8 mouse cellular contexts compared by ENCODE assay signal in the genomic region with DNA sequence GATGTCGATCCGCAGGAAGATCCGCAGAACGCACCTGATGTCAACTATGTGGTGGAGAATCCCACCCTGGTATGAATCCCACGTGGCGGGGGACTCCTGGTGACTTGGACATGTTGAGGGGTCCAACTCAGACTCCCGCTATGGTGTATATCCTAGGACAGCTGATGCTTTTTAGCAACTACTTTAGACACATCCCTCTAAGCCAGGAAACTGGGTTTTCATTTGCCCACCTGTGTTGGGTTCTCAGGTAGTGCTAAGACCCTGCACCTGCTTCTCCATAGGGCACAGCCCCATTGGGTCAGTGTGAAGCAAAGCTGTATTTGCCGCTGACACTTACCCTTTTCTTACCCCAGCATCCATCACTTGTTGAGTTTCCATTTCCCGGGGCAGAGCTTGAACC. TPM values are rescaled to one million over a fixed set of nuclear protein-coding genes. Genes with fewer than 3 reads are reported as not detected.
DNase-seq lines count a peak whose midpoint lies in the region; ATAC-seq and TF ChIP-seq lines count a peak whose summit lies in the region.

No protein-coding gene starts in this region.

- no peak for ATAC-seq in lung, embryonic 15.5 days (ENCODE audit: borderline replicate concordance, extremely low read depth, low FRiP score, low TSS enrichment)
- ATAC-seq in intestine, embryonic 16.5 days: no peak
- no peak for ATAC-seq in neural tube, embryonic 13.5 days (ENCODE audit: low read depth)

- H3K27me3 ChIP-seq in lung, embryonic 15.5 days: no peaks in the 10 kb centered on the region
- no peaks in the 10 kb centered on the region for H3K27me3 ChIP-seq in intestine, embryonic 16.5 days (replicated peaks; ENCODE audit: control insufficient read depth, insufficient read depth, low read length)
- no peaks in the 10 kb centered on the region for H3K27me3 ChIP-seq in neural tube, embryonic 13.5 days

- peaks cover 47% of the 10 kb centered on the region for H3K36me3 ChIP-seq in lung, embryonic 15.5 days
- H3K36me3 ChIP-seq in intestine, embryonic 16.5 days (ENCODE audit: control insufficient read depth, insufficient read depth, low read length): peaks cover 8% of the 10 kb centered on the region; the same call in 1 of the 2 replicates
- peaks cover 66% of the 10 kb centered on the region for H3K36me3 ChIP-seq in neural tube, embryonic 13.5 days

- no peak overlapping the region for H3K27ac ChIP-seq in lung, embryonic 15.5 days
- no peak overlapping the region for H3K27ac ChIP-seq in embryonic fibroblast, embryonic 13.5 days (ENCODE audit: insufficient read depth, low read length)
- H3K27ac ChIP-seq in intestine, embryonic 16.5 days (ENCODE audit: low read length): no peak overlapping the region
- no peak overlapping the region for H3K27ac ChIP-seq in neural tube, embryonic 13.5 days (replicated peaks)

- peak overlapping the region; percentile 91 for H3K4me2 ChIP-seq in lung, embryonic 15.5 days
- H3K4me2 ChIP-seq in intestine, embryonic 16.5 days (ENCODE audit: low read depth, low read length): peak overlapping the region; percentile 97
- H3K4me2 ChIP-seq in neural tube, embryonic 13.5 days: peak overlapping the region; percentile 99

- peaks cover 18% of the 10 kb centered on the region for H3K4me1 ChIP-seq in lung, embryonic 15.5 days
- peaks cover 3% of the 10 kb centered on the region; the same call in 1 of the 2 replicates for H3K4me1 ChIP-seq in embryonic fibroblast, embryonic 13.5 days (ENCODE audit: control insufficient read depth, insufficient read depth, low read length)
- H3K4me1 ChIP-seq in intestine, embryonic 16.5 days (ENCODE audit: control insufficient read depth, insufficient read depth, low read length): peaks cover 18% of the 10 kb centered on the region
- H3K4me1 ChIP-seq in neural tube, embryonic 13.5 days (replicated peaks): peaks cover 28% of the 10 kb centered on the region

- WGBS in lung, embryonic 15.5 days: 28% methylated on average over 9 of the region's 9 CpGs
- 31% methylated on average over 9 of the region's 9 CpGs for WGBS in intestine, embryonic 16.5 days
- WGBS in neural tube, embryonic 13.5 days: 44% methylated on average over 9 of the region's 9 CpGs

- no peak for DNase-seq in lung, adult 18-20 months
- DNase-seq in urinary bladder, postnatal 10 days (ENCODE audit: low spot score): no peak
- DNase-seq in cerebellum, postnatal 4 days (ENCODE audit: low spot score in 2 of 2): no peak
- no peak for DNase-seq in adrenal gland, postnatal 36 days

- peak overlapping the region; percentile 98 for H3K4me3 ChIP-seq in lung, embryonic 15.5 days
- H3K4me3 ChIP-seq in embryonic fibroblast, embryonic 13.5 days (ENCODE audit: insufficient read depth, low read length): peak overlapping the region; percentile 90
- peak overlapping the region; percentile 97 for H3K4me3 ChIP-seq in intestine, embryonic 16.5 days (ENCODE audit: low read length)
- H3K4me3 ChIP-seq in neural tube, embryonic 13.5 days: peak overlapping the region; percentile 89

- peak overlapping the region; percentile 94 for H3K9ac ChIP-seq in lung, embryonic 15.5 days
- H3K9ac ChIP-seq in intestine, embryonic 16.5 days (ENCODE audit: low read depth, low read length): peak overlapping the region; percentile 95
- peak overlapping the region; percentile 95 for H3K9ac ChIP-seq in neural tube, embryonic 13.5 days

- no peaks in the 10 kb centered on the region for H3K9me3 ChIP-seq in lung, embryonic 15.5 days
- H3K9me3 ChIP-seq in intestine, embryonic 16.5 days (ENCODE audit: control insufficient read depth, low read length): no peaks in the 10 kb centered on the region
- H3K9me3 ChIP-seq in neural tube, embryonic 13.5 days: no peaks in the 10 kb centered on the region

- TF ChIP-seq POLR2A in embryonic fibroblast, embryonic 13.5 days (IDR thresholded peaks at IDR 0.05; ENCODE audit: low read depth, low read length): no peak

- no peak for TF ChIP-seq CTCF in embryonic fibroblast, embryonic 13.5 days (IDR thresholded peaks at IDR 0.05; ENCODE audit: borderline replicate concordance, insufficient read depth, low read length)

RNA-seq across cellular contexts. Expression of a gene that starts 1.1 kb away (rescaled TPM):
- 205 and 213 TPM in 2 replicates for polyA plus RNA-seq in lung, embryonic 15.5 days (2015; fragmentation: Nextera tagmentation; extraction: Ambion mirVana)
- 103 and 112 TPM in 2 replicates for polyA plus RNA-seq in embryonic fibroblast, embryonic 13.5 days (2011; ENCODE audit: insufficient read length, low read depth, missing spikeins)
- polyA plus RNA-seq in intestine, embryonic 16.5 days (2015; fragmentation: Nextera tagmentation; extraction: Ambion mirVana): 164 and 179 TPM in 2 replicates
- 243 and 255 TPM in 2 replicates for polyA plus RNA-seq in neural tube, embryonic 13.5 days (2015; fragmentation: Nextera tagmentation; extraction: Ambion mirVana)
- total RNA-seq in adrenal gland, postnatal 36 days (2021): 100 to 1,000 TPM; 139 to 142 TPM

RNA-seq across cellular contexts. Expression of a gene that starts 1.1 kb away (rescaled TPM):
- 35.4 and 38.3 TPM in 2 replicates for polyA plus RNA-seq in lung, embryonic 15.5 days (2015; fragmentation: Nextera tagmentation; extraction: Ambion mirVana)
- 12.8 and 13.0 TPM in 2 replicates for polyA plus RNA-seq in embryonic fibroblast, embryonic 13.5 days (2011; ENCODE audit: insufficient read length, low read depth, missing spikeins)
- polyA plus RNA-seq in intestine, embryonic 16.5 days (2015; fragmentation: Nextera tagmentation; extraction: Ambion mirVana): 40.6 and 40.7 TPM in 2 replicates
- polyA plus RNA-seq in neural tube, embryonic 13.5 days (2015; fragmentation: Nextera tagmentation; extraction: Ambion mirVana): 89.7 and 105 TPM in 2 replicates
- total RNA-seq in adrenal gland, postnatal 36 days (2021): 10 to 100 TPM; 19.2 to 19.7 TPM

RNA-seq across cellular contexts. Expression of a gene that starts 11.1 kb away (rescaled TPM):
- polyA plus RNA-seq in lung, embryonic 15.5 days (2015; fragmentation: Nextera tagmentation; extraction: Ambion mirVana): 84.3 and 90.4 TPM in 2 replicates
- 23.7 and 24.0 TPM in 2 replicates for polyA plus RNA-seq in embryonic fibroblast, embryonic 13.5 days (2011; ENCODE audit: insufficient read length, low read depth, missing spikeins)
- polyA plus RNA-seq in intestine, embryonic 16.5 days (2015; fragmentation: Nextera tagmentation; extraction: Ambion mirVana): 78.6 and 82.0 TPM in 2 replicates
- 39.8 and 49.0 TPM in 2 replicates for polyA plus RNA-seq in neural tube, embryonic 13.5 days (2015; fragmentation: Nextera tagmentation; extraction: Ambion mirVana)
- 10 to 100 TPM; 57.2 to 59.6 TPM for total RNA-seq in adrenal gland, postnatal 36 days (2021)

RNA-seq across cellular contexts. Expression of a gene that starts 22.6 kb away (rescaled TPM):
- 3.9 and 4.8 TPM in 2 replicates for polyA plus RNA-seq in lung, embryonic 15.5 days (2015; fragmentation: Nextera tagmentation; extraction: Ambion mirVana)
- 1.3 and 15.2 TPM in 2 replicates for polyA plus RNA-seq in embryonic fibroblast, embryonic 13.5 days (2011; ENCODE audit: insufficient read length, low read depth, missing spikeins)
- 5.9 and 7.6 TPM in 2 replicates for polyA plus RNA-seq in intestine, embryonic 16.5 days (2015; fragmentation: Nextera tagmentation; extraction: Ambion mirVana)
- 2.4 and 2.5 TPM in 2 replicates for polyA plus RNA-seq in neural tube, embryonic 13.5 days (2015; fragmentation: Nextera tagmentation; extraction: Ambion mirVana)
- 10 to 100 TPM in 1 of 2 experiments, 1 to 10 TPM in 1; 6.0 to 13.1 TPM for total RNA-seq in adrenal gland, postnatal 36 days (2021)

RNA-seq across cellular contexts. Expression of a gene that starts 39.2 kb away (rescaled TPM):
- polyA plus RNA-seq in lung, embryonic 15.5 days (2015; fragmentation: Nextera tagmentation; extraction: Ambion mirVana): 49.0 and 53.2 TPM in 2 replicates
- 61.2 and 72.6 TPM in 2 replicates for polyA plus RNA-seq in embryonic fibroblast, embryonic 13.5 days (2011; ENCODE audit: insufficient read length, low read depth, missing spikeins)
- 42.0 and 47.6 TPM in 2 replicates for polyA plus RNA-seq in intestine, embryonic 16.5 days (2015; fragmentation: Nextera tagmentation; extraction: Ambion mirVana)
- 63.8 and 67.4 TPM in 2 replicates for polyA plus RNA-seq in neural tube, embryonic 13.5 days (2015; fragmentation: Nextera tagmentation; extraction: Ambion mirVana)
- 1,000 to 10,000 TPM; 1,954 to 2,603 TPM for total RNA-seq in adrenal gland, postnatal 36 days (2021)
